Mouse (Mus musculus) neural tube, embryonic 15.5 days (tissue): ENCODE measurements around the gene Unc5a. TPM values are rescaled to one million over a fixed set of nuclear protein-coding genes. Genes with fewer than 3 reads are reported as not detected.

ENCODE experiments used
- ATAC-seq: fragments of 200-750 bp; cut with Nextera tagmentation; 2 replicates; pipeline ENCODE4 v1.8.0; 2017; ENCODE audit warnings: mild to moderate bottlenecking, moderate TSS enrichment, moderate library complexity; ENCODE audit not compliant: low FRiP score
- H3K27ac ChIP-seq: fragments of 300-500 bp; sonication (generic); replicated peaks from 2 replicates; pipeline ENCODE4 v1.5.1; 2015; ENCODE audit warnings: mild to moderate bottlenecking, inconsistent platforms
- H3K27me3 ChIP-seq: fragments of 300-500 bp; sonication (generic); replicated peaks from 2 replicates; pipeline ENCODE4 v1.6.1; 2015; ENCODE audit warnings: inconsistent platforms
- H3K36me3 ChIP-seq: fragments of 300-500 bp; sonication (generic); 2 replicates; pipeline ENCODE4 v1.6.1; 2015; ENCODE audit warnings: inconsistent platforms
- H3K4me1 ChIP-seq: fragments of 300-500 bp; sonication (generic); 2 replicates; pipeline ENCODE4 v1.6.1; 2015; ENCODE audit warnings: inconsistent platforms
- H3K4me2 ChIP-seq: fragments of 300-500 bp; sonication (generic); 2 replicates; pipeline ENCODE4 v1.6.1; 2015; ENCODE audit warnings: inconsistent platforms, mild to moderate bottlenecking, moderate library complexity
- H3K4me3 ChIP-seq: fragments of 300-500 bp; sonication (generic); replicated peaks from 2 replicates; pipeline ENCODE4 v1.5.1; 2015; ENCODE audit warnings: mild to moderate bottlenecking, inconsistent platforms
- H3K9ac ChIP-seq: fragments of 300-500 bp; sonication (generic); replicated peaks from 2 replicates; pipeline ENCODE4 v1.6.1; 2015; ENCODE audit warnings: mild to moderate bottlenecking, inconsistent platforms
- H3K9me3 ChIP-seq: fragments of 300-500 bp; sonication (generic); replicated peaks from 2 replicates; pipeline ENCODE4 v1.6.1; 2016; ENCODE audit warnings: inconsistent platforms
- WGBS: fragments of 180-500 bp; shearing (Covaris S2); methylation state at CpG from one replicate; pipeline ENCODE4 v1.1.7; 2015; ENCODE audit warnings: mixed read lengths; 5-methylcytosine and 5-hydroxymethylcytosine counted together
- polyA plus RNA-seq: library from polyadenylated mRNA; unstranded; fragments of >200 nt; fragmentation: Nextera tagmentation; extraction: Ambion mirVana; gene quantifications from 2 replicates; pipeline ENCODE4 v1.2.1, GENCODE M21; 2015

Gene Unc5a
- polyA plus RNA-seq, 1 experiment from 2014 or later = 12.7 TPM

- Histone ChIP-seq H3K9me3 (no peaks in the 10 kb centered on the region), H3K36me3 (no peaks in the 10 kb centered on the region), H3K4me3 (no peak overlapping the region), H3K4me2 (no peak overlapping the region), H3K27me3 (no peaks in the 10 kb centered on the region; the same call in 1 of the 2 replicates), H3K4me1 (peaks cover 21% of the 10 kb centered on the region), H3K27ac (no peak overlapping the region), H3K9ac (no peak overlapping the region)
- WGBS = 72% methylated on average over 8 of the region's 8 CpGs
- no peak for ATAC-seq
Observed at GRCm38 (mm10) chr13:54934873-54935272, 14.3 kb upstream of the Unc5a start.

- WGBS = 55% methylated on average over 6 of the region's 6 CpGs
- Histone ChIP-seq H3K9ac (no peak overlapping the region), H3K27me3 (no peaks in the 10 kb centered on the region; the same call in 1 of the 2 replicates), H3K36me3 (no peaks in the 10 kb centered on the region), H3K4me1 (peaks cover 16% of the 10 kb centered on the region), H3K9me3 (no peaks in the 10 kb centered on the region), H3K4me3 (no peak overlapping the region), H3K4me2 (no peak overlapping the region), H3K27ac (no peak overlapping the region)
- ATAC-seq = no peak
Observed at GRCm38 (mm10) chr13:54936173-54936572, 13.0 kb upstream of the Unc5a start.

GRCm38 (mm10) chr13:54937885-54938284 lies 11.3 kb upstream of the Unc5a start:
- no peaks in the 10 kb centered on the region for H3K9me3 ChIP-seq
- H3K4me3 ChIP-seq = no peak overlapping the region
- no peak overlapping the region for H3K9ac ChIP-seq
- no peak for ATAC-seq
- H3K27ac ChIP-seq = no peak overlapping the region
- H3K4me2 ChIP-seq = no peak overlapping the region
- no peaks in the 10 kb centered on the region; the same call in 1 of the 2 replicates for H3K27me3 ChIP-seq
- peaks cover 12% of the 10 kb centered on the region for H3K4me1 ChIP-seq
- 53% methylated on average over 11 of the region's 11 CpGs for WGBS
- no peaks in the 10 kb centered on the region for H3K36me3 ChIP-seq

GRCm38 (mm10) chr13:54938493-54938892 lies 10.7 kb upstream of the Unc5a start:
- 76% methylated on average over 3 of the region's 3 CpGs for WGBS
- Histone ChIP-seq H3K27ac (no peak overlapping the region), H3K9me3 (no peaks in the 10 kb centered on the region), H3K36me3 (no peaks in the 10 kb centered on the region), H3K4me2 (no peak overlapping the region), H3K9ac (no peak overlapping the region), H3K4me3 (no peak overlapping the region), H3K27me3 (no peaks in the 10 kb centered on the region; the same call in 1 of the 2 replicates), H3K4me1 (peaks cover 10% of the 10 kb centered on the region)
- ATAC-seq = no peak

GRCm38 (mm10) chr13:54944411-54945157 lies 4.6 kb upstream of the Unc5a start:
- Histone ChIP-seq H3K9me3 (no peaks in the 10 kb centered on the region), H3K9ac (no peak overlapping the region), H3K4me1 (peaks cover 32% of the 10 kb centered on the region), H3K4me3 (no peak overlapping the region), H3K4me2 (no peak overlapping the region), H3K36me3 (no peaks in the 10 kb centered on the region), H3K27me3 (peaks cover 23% of the 10 kb centered on the region), H3K27ac (no peak overlapping the region)
- 29% methylated on average over 9 of the region's 9 CpGs for WGBS
- no peak for ATAC-seq

- no peak overlapping the region for H3K4me2 ChIP-seq
- H3K27me3 ChIP-seq = peaks cover 25% of the 10 kb centered on the region
- peaks cover 39% of the 10 kb centered on the region for H3K4me1 ChIP-seq
- H3K9ac ChIP-seq = no peak overlapping the region
- WGBS = 21% methylated on average over 4 of the region's 4 CpGs
- no peaks in the 10 kb centered on the region for H3K9me3 ChIP-seq
- H3K36me3 ChIP-seq = no peaks in the 10 kb centered on the region
- no peak overlapping the region for H3K4me3 ChIP-seq
- ATAC-seq = no peak
- H3K27ac ChIP-seq = no peak overlapping the region
Observed at GRCm38 (mm10) chr13:54945332-54945731, 3.9 kb upstream of the Unc5a start.

GRCm38 (mm10) chr13:54946406-54946805 lies 2.8 kb upstream of the Unc5a start:
- H3K9ac ChIP-seq = no peak overlapping the region
- no peak overlapping the region for H3K27ac ChIP-seq
- no peak overlapping the region for H3K4me2 ChIP-seq
- no peak overlapping the region for H3K4me3 ChIP-seq
- H3K27me3 ChIP-seq = peaks cover 35% of the 10 kb centered on the region
- WGBS = 77% methylated on average over 1 of the region's 1 CpGs
- H3K36me3 ChIP-seq = no peaks in the 10 kb centered on the region
- no peak for ATAC-seq
- H3K4me1 ChIP-seq = peaks cover 49% of the 10 kb centered on the region
- no peaks in the 10 kb centered on the region for H3K9me3 ChIP-seq

- H3K27me3 ChIP-seq = peaks cover 61% of the 10 kb centered on the region
- peaks cover 53% of the 10 kb centered on the region for H3K4me1 ChIP-seq
- no peaks in the 10 kb centered on the region for H3K36me3 ChIP-seq
- peak overlapping the region; percentile 83 for H3K27ac ChIP-seq
- WGBS = under 1% methylated on average over 44 of the region's 44 CpGs
- peak overlapping the region; percentile 79 for H3K4me3 ChIP-seq
- H3K9me3 ChIP-seq = no peaks in the 10 kb centered on the region
- H3K4me2 ChIP-seq = peak overlapping the region; percentile 99
- peak overlapping the region; percentile 89 for H3K9ac ChIP-seq
- ATAC-seq = peak; percentile 26
Observed at GRCm38 (mm10) chr13:54949592-54949991, 381 bp downstream of the Unc5a start.

GRCm38 (mm10) chr13:54950131-54950530 lies 920 bp downstream of the Unc5a start:
- Histone ChIP-seq H3K4me3 (peak overlapping the region; percentile 79), H3K4me1 (peaks cover 50% of the 10 kb centered on the region), H3K4me2 (peak overlapping the region; percentile 99), H3K27me3 (peaks cover 65% of the 10 kb centered on the region), H3K9me3 (no peaks in the 10 kb centered on the region), H3K9ac (peak overlapping the region; percentile 89), H3K27ac (peak overlapping the region; percentile 13; the same call in 1 of the 2 replicates), H3K36me3 (no peaks in the 10 kb centered on the region)
- no peak for ATAC-seq
- WGBS = under 1% methylated on average over 9 of the region's 9 CpGs

- H3K27me3 ChIP-seq = peaks cover 55% of the 10 kb centered on the region
- WGBS = 43% methylated on average over 5 of the region's 5 CpGs
- peak overlapping the region; percentile 99 for H3K4me2 ChIP-seq
- no peaks in the 10 kb centered on the region for H3K9me3 ChIP-seq
- peak overlapping the region; percentile 89; the same call in 1 of the 2 replicates for H3K9ac ChIP-seq
- no peaks in the 10 kb centered on the region for H3K36me3 ChIP-seq
- peaks cover 60% of the 10 kb centered on the region for H3K4me1 ChIP-seq
- ATAC-seq = no peak
- no peak overlapping the region for H3K27ac ChIP-seq
- H3K4me3 ChIP-seq = peak overlapping the region; percentile 79
Observed at GRCm38 (mm10) chr13:54951166-54951565, 2.0 kb downstream of the Unc5a start.

- WGBS = 75% methylated on average over 2 of the region's 2 CpGs
- H3K4me1 ChIP-seq = peaks cover 63% of the 10 kb centered on the region
- H3K9me3 ChIP-seq = no peaks in the 10 kb centered on the region
- H3K27ac ChIP-seq = peak overlapping the region; percentile 54; the same call in 1 of the 2 replicates
- no peak for ATAC-seq
- H3K4me3 ChIP-seq = no peak overlapping the region
- no peak overlapping the region for H3K9ac ChIP-seq
- no peak overlapping the region for H3K4me2 ChIP-seq
- H3K36me3 ChIP-seq = no peaks in the 10 kb centered on the region
- H3K27me3 ChIP-seq = peaks cover 43% of the 10 kb centered on the region
Observed at GRCm38 (mm10) chr13:54954745-54955144, 5.5 kb downstream of the Unc5a start.
